9 mouse cellular contexts compared by ENCODE assay signal in the genomic region with DNA sequence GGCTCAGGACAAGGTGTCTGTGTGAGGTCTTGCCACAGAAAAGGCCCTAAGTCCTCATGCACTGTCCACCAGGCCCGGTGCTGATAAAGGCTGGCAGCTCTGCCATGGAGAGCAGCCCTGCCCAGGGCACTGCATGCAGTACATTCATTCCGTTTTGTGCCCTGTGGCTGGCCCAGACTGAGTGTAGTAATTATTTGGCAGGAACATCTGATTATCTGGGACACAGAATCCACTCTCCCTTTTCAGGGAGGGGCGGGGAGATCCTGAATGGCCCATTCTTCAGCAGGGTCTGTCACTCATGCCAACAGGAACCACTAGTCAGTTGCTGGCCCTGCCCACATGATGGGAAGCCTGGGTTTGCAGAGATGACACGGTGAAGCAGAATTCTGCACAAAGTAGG. TPM values are rescaled to one million over a fixed set of nuclear protein-coding genes. Genes with fewer than 3 reads are reported as not detected.
DNase-seq lines count a peak whose midpoint lies in the region; ATAC-seq and TF ChIP-seq lines count a peak whose summit lies in the region.
"Had no signal": no experiment of that assay in that cellular context is flagged by ENCODE, and none has a peak within 500 bp of the region (broad histone marks: within the 10 kb centered on the region; RNA-seq: fewer than 3 reads in every experiment).

No protein-coding gene starts in this region.

- no peak overlapping the region for H3K27ac ChIP-seq in forebrain, embryonic 13.5 days
- no peak overlapping the region for H3K27ac ChIP-seq in forebrain, embryonic 10.5 days
- H3K27ac ChIP-seq in heart, embryonic 16.5 days (ENCODE audit: low read length) = no peak overlapping the region
- H3K27ac ChIP-seq in lung, postnatal 0 days (ENCODE audit: low read length) = no peak overlapping the region
- H3K27ac ChIP-seq: liver, embryonic 13.5 days had no signal

- no peaks in the 10 kb centered on the region for H3K27me3 ChIP-seq in forebrain, embryonic 13.5 days
- no peaks in the 10 kb centered on the region for H3K27me3 ChIP-seq in forebrain, embryonic 10.5 days (ENCODE audit: poor library complexity, severe bottlenecking)
- no peaks in the 10 kb centered on the region for H3K27me3 ChIP-seq in heart, embryonic 16.5 days (ENCODE audit: control insufficient read depth, insufficient read depth, low read length)
- H3K27me3 ChIP-seq in lung, postnatal 0 days (replicated peaks; ENCODE audit: insufficient read depth, low read length) = no peaks in the 10 kb centered on the region
- H3K27me3 ChIP-seq: liver, embryonic 13.5 days had no signal

- ATAC-seq in forebrain, embryonic 13.5 days = peak; percentile 60
- 0 out of 2 replicates have a peak, but pooled peaks have one; percentile 5 for ATAC-seq in heart, embryonic 16.5 days (replicated peaks; ENCODE audit: extremely low read depth, insufficient read depth, low FRiP score)
- no peak; the same call in 1 of the 2 replicates for ATAC-seq in lung, postnatal 0 days

- TF ChIP-seq CTCF in lung, postnatal 0 days (IDR thresholded peaks at IDR 0.05) = no peak

- peaks cover 98% of the 10 kb centered on the region for H3K36me3 ChIP-seq in forebrain, embryonic 13.5 days (ENCODE audit: poor library complexity, severe bottlenecking)
- H3K36me3 ChIP-seq in forebrain, embryonic 10.5 days (replicated peaks) = peaks cover 99% of the 10 kb centered on the region
- peaks cover 99% of the 10 kb centered on the region for H3K36me3 ChIP-seq in heart, embryonic 16.5 days (ENCODE audit: control insufficient read depth, insufficient read depth)
- H3K36me3 ChIP-seq in lung, postnatal 0 days (ENCODE audit: insufficient read depth, low read length) = peaks cover 70% of the 10 kb centered on the region

- TF ChIP-seq EP300 in lung, postnatal 0 days (IDR thresholded peaks at IDR 0.05) = no peak

- no peak overlapping the region for H3K4me2 ChIP-seq in forebrain, embryonic 13.5 days
- no peak overlapping the region for H3K4me2 ChIP-seq in heart, embryonic 16.5 days (ENCODE audit: low read depth, low read length)
- no peak overlapping the region for H3K4me2 ChIP-seq in lung, postnatal 0 days (replicated peaks; ENCODE audit: low read depth, low read length)
- H3K4me2 ChIP-seq: liver, embryonic 13.5 days had no signal

- no peak for DNase-seq in forebrain, embryonic 10.5 days (ENCODE audit: extremely low spot score, low spot score)
- peak; percentile 96 for DNase-seq in brain, adult 2 months (ENCODE audit: low read depth, low spot score)
- DNase-seq in left cerebral cortex, postnatal 25 days (ENCODE audit: low spot score in 2 of 2) = peak; percentile 47 to 76
- no peak for DNase-seq in lung, postnatal 0 days (ENCODE audit: low spot score)
- DNase-seq in lung, postnatal 4 days = no peak
- no peak for DNase-seq in thymus, adult 18-20 months
- DNase-seq: liver, embryonic 13.5 days had no signal

- H3K4me1 ChIP-seq in forebrain, embryonic 13.5 days = no peaks in the 10 kb centered on the region
- no peaks in the 10 kb centered on the region for H3K4me1 ChIP-seq in forebrain, embryonic 10.5 days
- H3K4me1 ChIP-seq in heart, embryonic 16.5 days (ENCODE audit: control insufficient read depth, insufficient read depth, low read length) = no peaks in the 10 kb centered on the region; the same call in 1 of the 2 replicates
- no peaks in the 10 kb centered on the region for H3K4me1 ChIP-seq in lung, postnatal 0 days (ENCODE audit: insufficient read depth, low read depth, low read length)
- H3K4me1 ChIP-seq: liver, embryonic 13.5 days had no signal

- WGBS in forebrain, embryonic 13.5 days = 70% methylated on average over 4 of the region's 4 CpGs
- 92% methylated on average over 4 of the region's 4 CpGs for WGBS in forebrain, embryonic 10.5 days
- 74% methylated on average over 4 of the region's 4 CpGs for WGBS in heart, embryonic 16.5 days
- WGBS in lung, postnatal 0 days = 90% methylated on average over 4 of the region's 4 CpGs

- H3K4me3 ChIP-seq in forebrain, embryonic 13.5 days = no peak overlapping the region
- no peak overlapping the region for H3K4me3 ChIP-seq in forebrain, embryonic 10.5 days
- H3K4me3 ChIP-seq in heart, embryonic 16.5 days (ENCODE audit: low read length) = no peak overlapping the region
- no peak overlapping the region for H3K4me3 ChIP-seq in lung, postnatal 0 days (ENCODE audit: low read depth, low read length)
- H3K4me3 ChIP-seq: liver, embryonic 13.5 days had no signal

- H3K9me3 ChIP-seq in forebrain, embryonic 13.5 days (replicated peaks) = no peaks in the 10 kb centered on the region
- no peaks in the 10 kb centered on the region for H3K9me3 ChIP-seq in forebrain, embryonic 10.5 days
- no peaks in the 10 kb centered on the region for H3K9me3 ChIP-seq in heart, embryonic 16.5 days (replicated peaks; ENCODE audit: control insufficient read depth, low read length)
- H3K9me3 ChIP-seq in lung, postnatal 0 days (ENCODE audit: low read length) = no peaks in the 10 kb centered on the region
- H3K9me3 ChIP-seq: liver, embryonic 13.5 days had no signal

- intact Hi-C loops in left cerebral cortex, postnatal 25 days (cut with DNase I) = no loop called here

- no peak overlapping the region for H3K9ac ChIP-seq in forebrain, embryonic 13.5 days
- H3K9ac ChIP-seq in heart, embryonic 16.5 days (ENCODE audit: low read length) = no peak overlapping the region
- no peak overlapping the region for H3K9ac ChIP-seq in lung, postnatal 0 days (replicated peaks; ENCODE audit: low read depth)
- H3K9ac ChIP-seq: liver, embryonic 13.5 days had no signal

RNA-seq across cellular contexts. Expression of a gene that starts 29.1 kb away (rescaled TPM):
- polyA plus RNA-seq in forebrain, embryonic 13.5 days (2015; fragmentation: Nextera tagmentation; extraction: Ambion mirVana) = 0.05 and 0.28 TPM in 2 replicates
- 0.22 and 0.47 TPM in 2 replicates for polyA plus RNA-seq in forebrain, embryonic 10.5 days (2016; fragmentation: Nextera tagmentation; extraction: Ambion mirVana)
- 0.62 and 0.64 TPM in 2 replicates for polyA plus RNA-seq in heart, embryonic 16.5 days (2015; fragmentation: Nextera tagmentation; extraction: Ambion mirVana)
- 1 to 10 TPM; 1.1 to 1.2 TPM for total RNA-seq in left cerebral cortex, postnatal 25 days (2021)
- polyA plus RNA-seq in lung, postnatal 0 days (2015; fragmentation: Nextera tagmentation; extraction: Ambion mirVana) = 2.2 and 2.4 TPM in 2 replicates

RNA-seq across cellular contexts. Expression of a gene that starts 30.9 kb away (rescaled TPM):
- 135 and 145 TPM in 2 replicates for polyA plus RNA-seq in forebrain, embryonic 13.5 days (2015; fragmentation: Nextera tagmentation; extraction: Ambion mirVana)
- polyA plus RNA-seq in forebrain, embryonic 10.5 days (2016; fragmentation: Nextera tagmentation; extraction: Ambion mirVana) = 171 and 173 TPM in 2 replicates
- polyA plus RNA-seq in heart, embryonic 16.5 days (2015; fragmentation: Nextera tagmentation; extraction: Ambion mirVana) = 241 and 256 TPM in 2 replicates
- 100 to 1,000 TPM; 155 TPM for total RNA-seq in left cerebral cortex, postnatal 25 days (2021)
- 158 and 175 TPM in 2 replicates for polyA plus RNA-seq in lung, postnatal 0 days (2015; fragmentation: Nextera tagmentation; extraction: Ambion mirVana)

Comparison
In these comparisons a context has a peak if more than half of its experiments do, and no peak if none do; other contexts are left out.
1. DNase-seq: peak in brain, adult 2 months (single experiment) and left cerebral cortex, postnatal 25 days (2 of 2); none in forebrain, embryonic 10.5 days (single experiment), lung, postnatal 0 days (single experiment), lung, postnatal 4 days (0 of 2) and thymus, adult 18-20 months (0 of 2).